Mouse (Mus musculus) brown adipose tissue, adult 24 weeks (tissue): Measurements from ENCODE around the gene Npas2. TPM values are rescaled to one million over a fixed set of nuclear protein-coding genes. Genes with fewer than 3 reads are reported as not detected.

Source experiments
- H3K27ac ChIP-seq: fragments of 200-500 bp; replicated peaks from 2 replicates; pipeline ENCODE4 v1.5.1; 2012; ENCODE audit warnings: low read depth, mild to moderate bottlenecking, low read length
- H3K4me1 ChIP-seq: fragments of 200-500 bp; 2 replicates; pipeline ENCODE4 v1.6.1; 2012; ENCODE audit warnings: low read length, mixed read lengths; ENCODE audit not compliant: control insufficient read depth, insufficient read depth, insufficient read length
- H3K4me3 ChIP-seq: fragments of 200-500 bp; 2 replicates; pipeline ENCODE4 v1.5.1; 2012; ENCODE audit warnings: low read depth, mild to moderate bottlenecking, low read length, moderate library complexity; ENCODE audit not compliant: insufficient read depth
- polyA plus RNA-seq: library from polyadenylated mRNA; stranded (reverse); fragments of >200 nt; gene quantifications from 2 replicates; pipeline ENCODE4 v1.2.4, GENCODE M21; 2012; ENCODE audit not compliant: missing spikeins, insufficient read depth, insufficient read length

Gene Npas2
- polyA plus RNA-seq, 1 experiment, result 0.95 TPM

DNA sequence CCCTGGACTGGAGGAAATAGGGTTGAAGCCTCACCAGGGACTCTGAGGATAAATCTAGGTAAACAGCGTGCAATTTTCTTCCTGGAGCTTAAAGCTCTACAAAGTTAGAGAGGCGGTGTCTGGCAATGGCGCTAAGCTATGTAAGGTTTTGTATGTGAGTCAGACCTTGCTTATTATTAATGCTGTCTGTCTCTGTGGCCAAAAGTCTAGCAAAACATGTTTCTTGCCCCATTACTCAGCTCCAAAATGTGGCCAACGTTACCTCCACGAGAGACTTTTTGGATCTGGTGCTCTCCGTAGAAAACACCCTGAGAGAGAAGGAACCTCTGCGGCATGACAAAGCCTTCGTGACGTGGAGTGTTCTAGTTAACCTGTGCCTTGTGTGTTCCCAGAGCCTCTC, 93.5 kb downstream of the Npas2 start:
- no peaks in the 10 kb centered on the region; the same call in 1 of the 2 replicates for H3K4me1 ChIP-seq
- no peak overlapping the region for H3K27ac ChIP-seq
- no peak overlapping the region for H3K4me3 ChIP-seq

DNA sequence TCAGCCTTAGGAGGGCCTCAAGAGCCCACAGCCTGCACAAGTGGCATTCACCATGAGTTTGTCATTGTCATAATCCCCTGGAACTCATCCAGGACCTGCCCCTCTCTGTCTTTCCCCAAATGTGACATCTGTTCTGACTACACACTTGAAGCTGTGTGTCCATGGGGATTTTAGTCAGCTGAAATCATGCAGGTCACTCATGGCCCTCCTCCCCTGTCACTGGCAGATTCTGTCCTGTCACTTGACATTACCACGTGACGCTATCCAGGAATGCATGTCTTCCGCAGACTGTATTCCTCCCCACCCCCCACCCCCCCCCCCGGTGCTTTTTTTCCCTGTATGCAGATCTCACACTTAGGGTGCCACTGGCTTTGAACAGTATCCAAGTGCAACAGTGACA, 94.3 kb downstream of the Npas2 start:
- H3K4me3 ChIP-seq, result no peak overlapping the region
- H3K27ac ChIP-seq, result no peak overlapping the region
- no peaks in the 10 kb centered on the region; the same call in 1 of the 2 replicates for H3K4me1 ChIP-seq

DNA sequence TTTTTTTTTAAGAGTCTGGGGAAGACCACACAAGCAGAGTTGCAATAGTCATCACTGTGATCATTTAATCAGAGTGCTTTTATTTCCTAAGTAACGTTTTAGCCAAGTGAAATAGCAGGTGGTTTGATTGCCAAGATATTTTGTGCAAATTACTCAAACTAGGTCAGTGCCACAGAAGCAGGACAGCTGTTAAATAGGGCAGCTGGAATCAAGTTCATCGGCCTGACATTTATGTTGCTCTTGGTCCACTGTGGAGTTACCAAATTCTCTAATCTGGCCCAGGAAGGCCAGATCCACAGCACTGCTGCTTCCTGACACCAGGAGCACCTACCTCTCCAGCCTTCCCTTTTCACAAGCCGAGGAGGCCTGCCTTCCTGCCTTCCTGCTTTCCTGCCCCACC, 94.9 kb downstream of the Npas2 start:
- H3K4me3 ChIP-seq, result no peak overlapping the region
- no peak overlapping the region for H3K27ac ChIP-seq
- H3K4me1 ChIP-seq, result no peaks in the 10 kb centered on the region; the same call in 1 of the 2 replicates

DNA sequence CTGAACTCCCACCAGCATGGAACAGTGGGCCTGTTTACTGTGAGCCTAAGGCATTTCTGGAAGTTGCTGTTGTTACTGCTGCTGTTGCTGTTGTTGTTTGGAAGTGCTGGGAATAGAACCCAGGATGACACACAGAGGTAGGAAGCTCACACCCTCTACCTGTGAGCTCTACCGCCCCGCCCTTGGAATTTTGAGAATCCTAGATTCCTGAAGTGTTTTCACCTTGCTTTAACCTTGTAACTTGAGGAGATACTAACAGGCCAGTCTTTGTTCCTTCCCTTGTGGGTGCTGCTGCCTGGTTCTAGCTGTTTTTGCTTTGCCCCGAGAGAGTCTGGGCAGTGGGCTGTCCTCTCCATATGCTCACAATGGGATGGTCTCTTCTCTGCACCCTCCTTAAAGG, 98.5 kb downstream of the Npas2 start:
- Histone ChIP-seq H3K27ac (no peak overlapping the region), H3K4me3 (no peak overlapping the region), H3K4me1 (no peaks in the 10 kb centered on the region; the same call in 1 of the 2 replicates)

DNA sequence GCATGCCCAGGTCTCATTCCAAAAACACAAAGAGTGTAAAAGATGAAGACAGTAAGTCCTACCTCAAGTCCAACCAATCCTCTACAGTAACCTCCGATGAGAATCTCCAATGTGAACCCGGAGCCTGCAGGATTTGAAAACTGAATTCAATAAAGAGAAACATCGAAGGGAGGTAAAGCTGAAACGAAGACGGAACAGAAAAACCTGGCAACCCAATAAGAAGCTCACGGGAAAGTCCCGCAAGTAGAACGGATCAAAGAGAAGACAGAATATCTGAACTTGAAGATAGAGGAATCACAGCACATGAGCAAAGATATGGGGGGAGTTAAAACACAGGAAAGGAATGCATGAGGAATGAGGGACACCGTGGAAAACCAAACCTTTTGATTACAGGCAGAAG, 104.8 kb downstream of the Npas2 start:
- Histone ChIP-seq H3K27ac (no peak overlapping the region), H3K4me1 (no peaks in the 10 kb centered on the region; the same call in none of the 2 replicates), H3K4me3 (no peak overlapping the region)

DNA sequence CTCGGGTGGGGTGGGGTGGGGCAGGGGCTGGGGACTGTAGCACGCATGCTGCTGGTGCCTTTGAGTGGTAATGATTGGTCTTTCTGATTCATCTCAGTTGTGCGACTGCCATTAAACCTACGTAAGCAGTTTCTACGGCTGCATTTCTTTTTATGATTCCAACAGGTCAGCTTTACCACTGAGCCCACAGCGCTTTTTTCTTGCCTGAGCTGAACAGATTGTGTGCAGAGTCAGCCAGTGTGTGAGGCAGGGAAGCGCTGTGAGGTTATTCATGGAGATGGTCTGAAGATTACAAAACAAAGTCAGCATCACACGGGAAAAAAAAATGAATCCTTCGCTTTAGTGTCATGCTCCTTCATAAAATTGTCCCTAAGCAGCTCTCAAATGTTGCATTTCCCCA, 106.7 kb downstream of the Npas2 start:
- H3K4me1 ChIP-seq, result no peaks in the 10 kb centered on the region; the same call in none of the 2 replicates
- H3K4me3 ChIP-seq, result no peak overlapping the region
- no peak overlapping the region for H3K27ac ChIP-seq

DNA sequence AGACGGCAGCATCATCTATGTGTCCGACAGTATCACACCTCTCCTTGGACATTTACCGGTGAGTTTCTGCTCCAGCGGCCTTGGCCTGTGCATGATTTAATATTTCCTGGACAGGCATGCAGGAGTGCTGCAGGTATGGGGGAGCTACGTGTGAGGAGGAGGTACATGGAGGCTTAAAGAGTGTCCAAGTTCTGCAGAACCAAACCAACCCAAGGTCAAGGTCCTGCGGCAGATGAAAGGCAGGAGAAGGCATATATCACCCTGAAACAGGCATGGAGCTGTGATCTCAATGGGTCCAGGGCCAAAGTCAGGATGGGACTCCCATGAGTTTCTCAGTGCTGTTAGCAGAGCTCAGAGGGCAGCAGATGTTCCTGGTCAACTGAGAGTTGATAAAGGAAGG, 107.1 kb downstream of the Npas2 start:
- Histone ChIP-seq H3K4me1 (no peaks in the 10 kb centered on the region; the same call in none of the 2 replicates), H3K4me3 (no peak overlapping the region), H3K27ac (no peak overlapping the region)

DNA sequence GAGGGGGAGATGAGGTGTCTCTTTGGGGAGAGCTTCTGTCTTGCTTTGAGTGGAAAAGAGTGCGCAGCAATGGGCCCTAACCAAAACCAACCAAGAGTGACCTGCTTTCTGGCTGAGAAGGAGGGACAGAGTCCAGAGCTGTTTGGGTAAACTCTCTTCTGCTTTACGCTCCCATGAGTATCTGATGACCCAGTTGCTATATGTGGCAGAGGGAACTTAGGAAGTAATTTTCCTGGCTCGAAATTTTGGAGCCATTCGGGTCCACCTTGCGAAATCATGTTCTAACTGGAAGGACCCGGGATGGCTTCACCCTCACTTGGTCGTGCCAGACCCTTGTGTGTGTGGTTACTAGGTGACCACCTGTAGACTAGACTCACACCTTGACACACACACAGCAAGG, 108.7 kb downstream of the Npas2 start:
- H3K4me1 ChIP-seq, result no peaks in the 10 kb centered on the region; the same call in none of the 2 replicates
- H3K27ac ChIP-seq, result no peak overlapping the region
- no peak overlapping the region for H3K4me3 ChIP-seq

DNA sequence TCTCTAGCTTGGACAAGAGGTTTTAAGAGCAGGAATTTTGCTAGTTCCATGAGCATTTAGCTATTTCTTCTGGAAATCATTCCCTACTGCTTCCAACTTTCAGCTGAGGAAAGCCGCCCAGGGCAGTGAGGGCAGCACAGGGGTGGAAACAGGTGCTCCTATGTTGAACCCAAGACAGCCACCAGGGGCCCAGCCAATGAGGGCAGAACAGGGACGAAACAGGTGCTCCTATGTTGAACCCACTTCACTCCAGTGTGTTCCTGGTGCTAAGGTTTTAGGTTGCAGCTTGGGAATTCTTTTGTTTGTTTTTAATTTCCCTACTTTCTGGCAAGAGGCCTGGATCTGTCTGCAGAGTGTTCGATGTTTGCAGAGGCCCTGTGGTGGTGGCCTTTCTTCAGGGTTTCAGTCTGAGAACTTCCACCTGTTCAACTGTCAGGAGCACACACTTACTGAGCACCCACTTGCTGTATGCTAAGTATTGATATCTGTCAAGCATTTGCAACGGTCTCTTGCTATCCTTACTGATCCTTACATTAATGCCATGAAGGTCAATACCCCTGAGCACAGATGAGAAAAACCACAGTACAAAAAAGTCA, 109.6 kb downstream of the Npas2 start:
- Histone ChIP-seq H3K4me3 (no peak overlapping the region), H3K27ac (no peak overlapping the region), H3K4me1 (peaks cover 2% of the 10 kb centered on the region)

DNA sequence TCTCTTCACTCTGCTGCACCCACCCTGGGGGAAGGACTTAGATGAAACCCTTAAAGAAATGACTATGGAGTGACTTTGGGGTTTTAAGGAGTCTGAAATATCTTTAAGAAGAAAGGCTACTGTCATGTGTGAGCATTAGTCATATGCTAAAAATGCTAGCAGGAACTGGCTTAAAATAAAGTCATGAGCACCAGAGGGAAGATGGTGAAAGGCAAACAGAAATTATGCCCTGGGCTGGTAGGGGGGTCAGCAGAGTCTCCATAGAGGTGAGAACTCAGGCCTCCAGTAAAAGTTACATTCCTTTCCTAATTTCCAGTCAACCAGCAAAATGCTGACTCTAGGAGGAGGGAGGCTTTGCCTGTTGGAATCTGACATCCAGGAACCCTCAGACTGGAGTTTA, 113.8 kb downstream of the Npas2 start:
- Histone ChIP-seq H3K27ac (peak overlapping the region; percentile 29; the same call in 1 of the 2 replicates), H3K4me3 (no peak overlapping the region), H3K4me1 (peaks cover 2% of the 10 kb centered on the region; the same call in 1 of the 2 replicates)

DNA sequence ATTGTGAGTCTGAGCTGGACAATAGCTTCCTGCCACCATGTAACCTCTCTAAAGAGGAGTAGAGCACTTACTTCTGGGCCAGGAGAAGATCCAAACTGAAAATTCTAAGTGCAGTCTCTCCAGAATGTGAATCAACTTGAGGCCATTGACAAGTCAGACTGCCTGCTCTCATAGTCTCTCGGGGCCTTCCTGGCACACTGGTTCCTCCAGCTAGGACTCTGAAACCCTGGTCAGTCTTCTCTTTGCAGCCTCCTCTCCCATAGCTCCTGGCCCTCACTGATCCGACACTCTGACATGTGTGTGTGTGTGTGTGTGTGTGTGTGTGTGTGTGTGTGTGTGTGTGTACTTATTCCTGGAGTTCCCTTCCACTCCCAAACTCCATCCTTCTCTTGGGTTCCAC, 114.4 kb downstream of the Npas2 start:
- H3K4me3 ChIP-seq, result no peak overlapping the region
- H3K27ac ChIP-seq, result no peak overlapping the region

DNA sequence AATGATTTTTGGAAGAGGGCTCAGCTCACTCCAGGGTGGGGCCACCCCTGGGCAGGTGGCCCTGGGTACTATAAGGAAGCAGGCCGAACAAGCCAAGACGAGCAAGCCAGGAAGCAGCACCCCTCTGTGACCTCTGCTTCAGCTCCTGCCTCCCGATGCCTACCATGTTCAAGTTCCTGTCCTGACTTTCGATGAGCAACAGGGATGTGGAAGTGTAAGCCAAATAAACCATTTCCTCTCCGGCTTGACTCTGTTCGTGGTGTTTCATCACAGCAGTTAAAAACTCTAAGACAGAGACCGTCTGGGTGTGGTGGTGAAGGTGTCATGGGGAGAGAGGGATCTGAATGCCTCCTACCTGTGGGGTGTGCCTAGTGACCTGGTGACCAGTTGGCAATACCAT, 116.0 kb downstream of the Npas2 start:
- Histone ChIP-seq H3K4me3 (no peak overlapping the region), H3K27ac (no peak overlapping the region), H3K4me1 (peaks cover 2% of the 10 kb centered on the region; the same call in 1 of the 2 replicates)

More for the DNA sequence above, 114.4 kb downstream of the Npas2 start:
- H3K4me1 ChIP-seq, result peaks cover 2% of the 10 kb centered on the region; the same call in 1 of the 2 replicates

DNA sequence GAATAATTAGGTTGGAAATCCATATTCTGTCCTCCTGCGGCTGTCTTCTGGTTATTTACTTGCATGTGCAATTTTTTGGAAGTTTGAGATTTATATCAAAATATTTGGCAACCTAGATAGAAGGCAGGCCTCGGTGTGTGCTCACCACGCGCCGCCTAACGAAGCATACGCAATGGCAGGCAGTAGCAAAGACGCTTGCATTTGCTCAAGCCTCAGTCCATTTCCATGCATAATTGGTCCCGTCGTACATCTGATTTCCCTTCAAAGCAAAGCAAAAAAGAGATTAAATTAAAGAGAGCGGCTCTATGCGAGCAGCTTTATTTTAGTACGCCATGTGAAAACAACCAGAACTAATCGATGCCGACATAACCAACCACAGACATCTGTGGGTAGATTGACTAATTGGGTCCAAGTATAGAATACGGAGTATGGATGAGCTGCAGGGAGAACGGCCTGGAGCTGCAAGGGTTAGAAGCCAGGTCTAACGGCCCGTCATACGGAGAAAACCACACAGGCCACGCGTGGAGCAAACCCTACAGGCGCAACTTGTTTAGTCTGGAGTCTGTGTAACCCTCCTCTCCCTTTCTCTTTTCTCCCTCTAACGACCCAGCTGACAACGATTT, 118.9 kb downstream of the Npas2 start:
- Histone ChIP-seq H3K4me1 (peaks cover 2% of the 10 kb centered on the region; the same call in 1 of the 2 replicates), H3K4me3 (no peak overlapping the region), H3K27ac (no peak overlapping the region)

DNA sequence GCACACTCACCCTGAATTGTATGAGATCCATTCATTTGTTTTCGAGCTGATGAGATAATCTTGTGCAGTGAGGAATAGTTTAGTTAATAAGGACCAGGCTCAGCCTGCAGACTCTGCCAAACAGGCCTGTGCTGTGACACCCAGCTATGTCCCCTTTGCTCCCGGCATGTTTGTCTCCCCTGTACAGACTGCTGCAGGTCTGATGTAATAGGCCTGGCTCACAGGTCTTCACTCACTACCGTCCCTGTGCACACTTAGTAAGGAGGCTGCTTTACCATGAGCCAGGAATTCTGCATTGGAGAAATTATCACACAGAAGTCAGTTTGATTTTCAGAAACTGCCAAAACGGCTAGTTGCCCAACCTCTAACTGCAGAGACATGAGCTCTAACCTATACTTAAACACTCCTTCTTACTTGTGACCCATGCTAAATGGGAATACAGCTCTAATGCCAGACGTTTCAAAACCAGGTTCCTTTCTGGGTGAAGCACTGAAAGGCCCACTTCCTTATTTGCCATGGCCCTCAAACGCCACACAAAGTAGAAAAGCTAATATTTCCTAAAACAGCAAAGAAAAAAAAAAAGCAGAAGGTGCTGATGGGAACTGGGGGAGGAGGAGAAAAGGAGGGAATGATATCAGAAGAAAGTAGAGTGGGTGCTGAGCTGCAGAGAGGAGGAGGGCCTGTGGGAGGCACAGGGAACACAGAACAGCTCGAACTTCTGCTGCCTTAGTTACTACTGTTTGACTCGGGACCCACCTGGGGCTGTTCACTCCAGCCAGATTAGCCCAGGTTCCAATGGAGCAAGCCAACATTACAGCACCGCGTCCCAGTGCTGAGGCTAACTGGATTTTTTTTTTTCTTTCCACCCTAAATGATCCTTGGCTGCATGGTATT, 120.1 kb downstream of the Npas2 start:
- no peaks in the 10 kb centered on the region for H3K4me1 ChIP-seq
- H3K27ac ChIP-seq, result no peak overlapping the region; the same call in 1 of the 2 replicates
- no peak overlapping the region for H3K4me3 ChIP-seq

DNA sequence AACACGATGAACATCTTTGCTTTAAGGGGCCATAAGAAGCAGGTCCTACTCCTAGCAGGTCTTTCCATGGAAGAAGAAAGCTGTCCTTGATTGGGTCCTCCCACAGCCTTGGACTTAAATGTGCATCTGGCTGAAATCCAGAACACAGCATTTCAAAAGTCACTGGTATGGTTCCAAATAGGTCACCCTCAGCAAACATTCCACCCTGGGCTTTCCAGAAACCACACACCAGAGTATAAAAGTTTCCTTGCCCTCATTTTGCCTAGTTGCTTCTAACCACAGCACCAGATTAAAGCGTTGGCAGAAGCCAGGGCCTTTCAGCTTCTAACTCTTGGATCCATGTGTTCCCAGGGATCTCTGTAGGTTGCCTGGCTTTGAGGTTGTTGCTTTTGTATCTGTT, 124.4 kb downstream of the Npas2 start:
- Histone ChIP-seq H3K27ac (no peak overlapping the region), H3K4me3 (no peak overlapping the region), H3K4me1 (no peaks in the 10 kb centered on the region)
